Mouse (Mus musculus) ES-E14 (cell line): ENCODE data around the gene 2810459M11Rik. TPM values are rescaled to one million over a fixed set of nuclear protein-coding genes. Genes with fewer than 3 reads are reported as not detected.

Experiments
- DNase-seq: peaks from one replicate; pipeline ENCODE4 v3.0.0-alpha.2; 2013; ENCODE audit warnings: low read depth, low spot score
- H3K27ac ChIP-seq: 2 replicates; pipeline ENCODE4 v1.5.1; 2012; ENCODE audit warnings: low read depth, mild to moderate bottlenecking, low read length, moderate library complexity, mixed read lengths; ENCODE audit not compliant: poor library complexity, insufficient read depth, severe bottlenecking
- H3K36me3 ChIP-seq: 2 replicates; pipeline ENCODE4 v1.6.1; 2012; ENCODE audit warnings: mild to moderate bottlenecking, low read length, moderate library complexity, mixed read lengths; ENCODE audit not compliant: control insufficient read depth, poor library complexity, insufficient read depth, severe bottlenecking
- H3K4me1 ChIP-seq, 2 experiments: fragments of 150-350 bp in 1 of 2; sonication (generic) in 1 of 2; 2 replicates each; pipeline ENCODE4 v1.6.1; 2012; ENCODE audit warnings: low read length in 2 of 2, mild to moderate bottlenecking in 1 of 2, mixed read lengths in 1 of 2; ENCODE audit not compliant: control insufficient read depth in 2 of 2, insufficient read depth in 2 of 2, poor library complexity in 1 of 2
- H3K4me3 ChIP-seq, 2 experiments: fragments of 150-350 bp in 1 of 2; sonication (generic) in 1 of 2; 2 replicates each; pipeline ENCODE4 v1.5.1; 2012; ENCODE audit warnings: low read length in 2 of 2, low read depth in 1 of 2, mild to moderate bottlenecking in 1 of 2, mixed read lengths in 1 of 2; ENCODE audit not compliant: insufficient read depth in 1 of 2, poor library complexity in 1 of 2, severe bottlenecking in 1 of 2
- H3K9ac ChIP-seq: 2 replicates; pipeline ENCODE4 v1.6.1; 2012; ENCODE audit warnings: low read depth, mild to moderate bottlenecking, low read length, mixed read lengths; ENCODE audit not compliant: poor library complexity, insufficient read depth, severe bottlenecking
- H3K9me3 ChIP-seq: fragments of 150-350 bp; sonication (generic); 2 replicates; pipeline ENCODE4 v1.6.1; 2012; ENCODE audit warnings: low read depth, mild to moderate bottlenecking, low read length; ENCODE audit not compliant: control insufficient read depth, insufficient read depth
- CHD2 ChIP-seq: IDR thresholded peaks from 2 replicates; pipeline ENCODE4 v1.6.1; 2014; ENCODE audit warnings: mild to moderate bottlenecking, low read depth, low read length, inconsistent platforms
- HCFC1 ChIP-seq: IDR thresholded peaks from 2 replicates; pipeline ENCODE4 v1.6.1; 2012; ENCODE audit warnings: low read length, inconsistent platforms, borderline replicate concordance; ENCODE audit not compliant: insufficient read depth
- MAFK ChIP-seq: IDR thresholded peaks from 2 replicates; pipeline ENCODE4 v1.6.1; 2014; ENCODE audit warnings: mild to moderate bottlenecking, low read depth, low read length, inconsistent platforms; ENCODE audit not compliant: insufficient read depth
- ZC3H11A ChIP-seq: IDR thresholded peaks from 2 replicates; pipeline ENCODE4 v1.6.1; 2012; ENCODE audit warnings: low read depth, mild to moderate bottlenecking, inconsistent platforms, low read length, borderline replicate concordance
- ZNF384 ChIP-seq: IDR thresholded peaks from 2 replicates; pipeline ENCODE4 v1.6.1; 2012; ENCODE audit warnings: low read depth, low read length, inconsistent platforms
- in situ Hi-C, 2 experiments: fragments of 600-800 bp; cut with MboI; formaldehyde crosslinking; loops; one replicate each; pipeline ENCODE4 v1.15.1; 2025; ENCODE audit warnings: low sequenced_read_pairs in 2 of 2, inconsistent platforms in 1 of 2; ENCODE audit not compliant: unreplicated experiment in 2 of 2
- total RNA-seq: library from RNA; depleted of rRNA; stranded (reverse); fragments of 300-350 nt; gene quantifications from 2 replicates; pipeline ENCODE4 v1.2.3, GENCODE M21; 2012

2810459M11Rik gene
- total RNA-seq, 1 experiment, result 0.67 TPM

DNA sequence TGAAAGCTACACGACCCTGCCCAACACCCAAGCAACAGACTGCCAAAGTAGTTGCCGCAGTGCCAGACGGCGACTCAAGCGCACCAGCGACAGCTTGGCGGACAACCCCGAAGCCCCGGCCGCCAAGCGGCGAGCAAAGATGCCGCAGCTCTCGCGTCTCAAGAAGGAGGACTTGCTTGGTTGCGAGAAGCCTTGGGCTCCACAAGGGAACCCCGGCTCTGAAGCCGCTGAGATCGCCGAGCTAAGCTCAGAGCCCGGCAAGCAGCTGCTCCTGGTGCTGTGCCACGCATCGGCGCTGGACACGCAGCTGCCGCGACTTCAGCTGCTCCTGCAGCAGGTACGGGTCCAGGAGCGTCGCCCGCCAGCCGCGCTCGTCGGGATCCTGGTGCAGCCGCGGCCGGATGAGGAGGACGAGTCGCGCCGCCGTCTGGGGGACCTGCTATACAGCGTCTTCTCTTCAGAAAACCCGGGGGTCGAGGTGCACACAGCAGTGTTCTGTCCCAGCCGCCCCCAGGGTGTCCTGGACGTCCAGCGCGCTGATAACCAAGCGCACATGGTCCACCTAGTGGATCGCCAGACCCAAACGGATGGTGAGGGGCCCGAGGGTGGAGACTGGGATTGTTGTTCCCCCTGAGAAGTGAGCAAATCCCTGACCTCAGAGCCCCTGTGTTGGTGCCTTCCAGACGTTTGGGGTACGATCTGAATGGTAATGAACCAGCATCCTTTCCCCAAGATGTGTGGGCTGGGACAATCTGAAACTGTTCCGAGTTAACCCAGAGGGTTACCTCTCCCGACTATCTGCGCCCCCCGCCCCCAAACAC is 27.2 kb upstream of the 2810459M11Rik start:
- in situ Hi-C loops, result no loop called here
- peak overlapping the region; percentile 57 for H3K9ac ChIP-seq
- H3K27ac ChIP-seq, result no peak overlapping the region

DNA sequence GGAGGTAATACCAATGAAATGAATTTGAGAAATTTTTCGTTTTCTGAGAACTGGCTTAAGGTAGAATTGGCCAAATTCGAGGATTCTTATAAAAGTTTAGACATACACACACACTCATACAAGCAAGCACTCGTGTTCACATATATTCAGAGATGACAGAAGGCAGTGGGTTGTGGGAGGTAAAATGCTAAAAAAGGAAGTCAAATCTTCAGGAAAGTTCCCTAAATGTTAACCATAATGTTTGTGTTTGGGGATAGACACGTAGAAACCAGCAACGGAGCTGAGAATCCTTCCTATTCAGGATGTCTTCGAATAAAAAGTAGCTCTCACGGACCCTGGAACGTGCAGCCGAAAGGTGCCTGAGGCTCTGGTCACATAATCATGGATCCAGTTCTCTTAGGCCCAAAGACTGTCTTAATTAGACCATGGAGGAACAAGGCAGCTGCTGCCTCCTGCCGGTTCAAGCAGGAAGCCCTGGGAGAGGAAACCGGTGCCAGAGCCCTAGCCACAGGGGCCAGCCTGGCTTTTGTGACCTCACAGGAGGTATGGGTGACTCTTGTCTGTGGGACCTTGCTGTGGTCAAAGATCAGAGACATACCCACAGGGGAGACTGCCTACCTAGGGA is 24.2 kb upstream of the 2810459M11Rik start:
- peak overlapping the region; percentile 15; the same call in 1 of the 2 replicates for H3K9ac ChIP-seq
- H3K4me1 ChIP-seq, result peaks cover 0 to 3% of the 10 kb centered on the region in 2 experiments; a peak in 1 of 4 replicates
- no peak overlapping the region for H3K27ac ChIP-seq
- TF ChIP-seq ZNF384, result no peak
- no peak for TF ChIP-seq HCFC1
- TF ChIP-seq ZC3H11A, result no peak
- no peak for TF ChIP-seq MAFK
- no peak for TF ChIP-seq CHD2
- in situ Hi-C loops, result no loop called here
- H3K4me3 ChIP-seq, result peak overlapping the region; percentile 18 to 43
- DNase-seq, result no peak
- no peaks in the 10 kb centered on the region for H3K9me3 ChIP-seq
- H3K36me3 ChIP-seq, result no peaks in the 10 kb centered on the region

More for the DNA sequence above, 27.2 kb upstream of the 2810459M11Rik start:
- no peak for TF ChIP-seq HCFC1
- no peak for TF ChIP-seq MAFK
- TF ChIP-seq CHD2, result no peak
- TF ChIP-seq ZC3H11A, result no peak
- no peak for TF ChIP-seq ZNF384
- H3K4me3 ChIP-seq, result peak overlapping the region; percentile 57 to 58
- H3K9me3 ChIP-seq, result no peaks in the 10 kb centered on the region
- H3K36me3 ChIP-seq, result no peaks in the 10 kb centered on the region
- H3K4me1 ChIP-seq, result no peaks in the 10 kb centered on the region
- no peak for DNase-seq

- DNase-seq, result no peak
- peak overlapping the region; percentile 61 for H3K27ac ChIP-seq
- H3K9ac ChIP-seq, result no peak overlapping the region
- H3K36me3 ChIP-seq, result no peaks in the 10 kb centered on the region
- no peak for TF ChIP-seq CHD2
- TF ChIP-seq ZC3H11A, result no peak
- TF ChIP-seq MAFK, result no peak
- TF ChIP-seq HCFC1, result no peak
- TF ChIP-seq ZNF384, result no peak
- no peaks in the 10 kb centered on the region for H3K9me3 ChIP-seq
- in situ Hi-C loops, result no loop called here
- H3K4me3 ChIP-seq, result no peak overlapping the region
- H3K4me1 ChIP-seq, result peaks cover 3 to 17% of the 10 kb centered on the region in 2 experiments
Measured at GRCm38 (mm10) chr1:86032273-86032987, 13.2 kb upstream of the 2810459M11Rik start.

DNA sequence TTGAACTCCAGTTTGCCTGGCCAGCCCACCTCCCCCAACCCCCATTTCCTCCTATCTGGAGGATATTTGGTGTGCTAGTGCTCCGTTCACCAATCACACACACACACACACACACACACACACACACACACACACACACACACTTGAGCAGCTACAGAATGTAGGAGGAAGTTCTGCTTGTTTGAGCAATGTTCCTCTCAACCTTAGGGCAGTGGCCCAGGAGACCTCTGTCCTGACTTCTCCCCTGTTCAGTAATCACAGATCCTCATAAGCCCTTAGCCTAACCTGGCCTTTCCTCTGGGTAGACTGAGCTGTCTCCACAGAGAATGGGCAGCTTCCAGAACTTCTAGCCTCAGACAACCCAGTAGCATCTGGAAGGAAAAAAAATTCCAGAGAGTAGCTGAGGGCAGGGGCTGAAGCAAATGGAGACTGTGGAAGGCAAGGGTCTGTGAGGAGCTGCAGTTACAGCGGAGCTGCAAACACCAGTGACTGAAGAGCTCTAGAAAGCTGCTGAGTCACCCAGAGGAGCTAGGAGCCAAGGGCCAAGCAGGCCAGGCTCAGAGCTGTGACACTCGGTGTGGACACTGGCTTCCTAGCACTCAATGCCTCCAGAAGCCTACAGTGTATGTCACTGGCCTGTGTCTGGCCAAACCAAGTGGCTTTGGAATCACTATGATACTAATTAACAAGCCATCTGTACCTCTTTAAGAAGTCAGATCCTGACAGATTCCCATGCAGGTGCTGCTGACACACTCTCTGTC is 7.3 kb upstream of the 2810459M11Rik start:
- Histone ChIP-seq H3K9ac (no peak overlapping the region), H3K9me3 (no peaks in the 10 kb centered on the region), H3K36me3 (no peaks in the 10 kb centered on the region), H3K4me1 (peaks cover 0 to 9% of the 10 kb centered on the region in 2 experiments; a peak in 2 of 4 replicates), H3K27ac (no peak overlapping the region), H3K4me3 (no peak overlapping the region)
- TF ChIP-seq ZC3H11A (no peak), MAFK (no peak), HCFC1 (no peak), ZNF384 (no peak), CHD2 (no peak)
- in situ Hi-C loops, result no loop called here
- DNase-seq, result no peak
